Mouse (Mus musculus): Measurements from ENCODE around the gene Gria4. TPM values are rescaled to one million over a fixed set of nuclear protein-coding genes. Genes with fewer than 3 reads are reported as not detected.

The Gria4 gene
- total and polyA plus RNA-seq, 3 experiments, result under 0.01 TPM; not detected in 2

DNA sequence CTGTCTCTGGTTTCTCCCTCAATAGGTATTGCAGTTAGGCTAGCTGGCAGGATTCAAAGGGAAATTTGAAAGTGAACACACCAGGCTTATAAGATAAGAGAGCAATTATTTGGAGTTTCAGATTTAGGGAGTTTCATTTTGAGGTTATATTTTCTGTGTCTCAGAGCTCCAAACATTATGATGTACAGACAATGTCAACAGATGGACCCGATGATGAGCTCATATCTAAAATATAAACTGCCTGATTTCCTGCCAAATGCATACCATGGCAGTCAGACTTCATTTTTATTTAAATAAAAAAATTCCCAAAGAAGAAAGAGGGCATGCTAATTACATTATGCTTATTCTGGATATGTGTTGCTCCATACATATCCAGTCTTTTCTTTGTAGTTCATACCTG is 256.8 kb downstream of the Gria4 start:
- no peaks in the 10 kb centered on the region for H3K4me1 ChIP-seq (ENCODE audit: insufficient read depth, low read depth, low read length)
- H3K9me3 ChIP-seq (replicated peaks), result no peaks in the 10 kb centered on the region
- no peak overlapping the region for H3K4me3 ChIP-seq (ENCODE audit: low read depth, low read length)
- TF ChIP-seq TAL1 (conservative IDR thresholded peaks at IDR 0.05; ENCODE audit: low read depth, low read length), result no peak
- TF ChIP-seq GATA1 (IDR thresholded peaks at IDR 0.05; ENCODE audit: borderline replicate concordance, low read length), result no peak
- no peak for TF ChIP-seq POLR2AphosphoS5 (IDR thresholded peaks at IDR 0.05; ENCODE audit: insufficient replicate concordance, low read depth, low read length)
- no peak for TF ChIP-seq GATA2 (IDR thresholded peaks at IDR 0.05; ENCODE audit: borderline replicate concordance, low read depth, low read length)
- TF ChIP-seq CTCF (IDR thresholded peaks at IDR 0.05; ENCODE audit: low read depth, low read length), result no peak
- ATAC-seq (ENCODE audit: extremely low read depth, insufficient number of reproducible peaks, low FRiP score, poor library complexity, severe bottlenecking), result no peak
- no peaks in the 10 kb centered on the region for H3K27me3 ChIP-seq (ENCODE audit: insufficient read depth, low read length)
- no peak for DNase-seq (ENCODE audit: low spot score)
- H3K36me3 ChIP-seq (replicated peaks), result no peaks in the 10 kb centered on the region

DNA sequence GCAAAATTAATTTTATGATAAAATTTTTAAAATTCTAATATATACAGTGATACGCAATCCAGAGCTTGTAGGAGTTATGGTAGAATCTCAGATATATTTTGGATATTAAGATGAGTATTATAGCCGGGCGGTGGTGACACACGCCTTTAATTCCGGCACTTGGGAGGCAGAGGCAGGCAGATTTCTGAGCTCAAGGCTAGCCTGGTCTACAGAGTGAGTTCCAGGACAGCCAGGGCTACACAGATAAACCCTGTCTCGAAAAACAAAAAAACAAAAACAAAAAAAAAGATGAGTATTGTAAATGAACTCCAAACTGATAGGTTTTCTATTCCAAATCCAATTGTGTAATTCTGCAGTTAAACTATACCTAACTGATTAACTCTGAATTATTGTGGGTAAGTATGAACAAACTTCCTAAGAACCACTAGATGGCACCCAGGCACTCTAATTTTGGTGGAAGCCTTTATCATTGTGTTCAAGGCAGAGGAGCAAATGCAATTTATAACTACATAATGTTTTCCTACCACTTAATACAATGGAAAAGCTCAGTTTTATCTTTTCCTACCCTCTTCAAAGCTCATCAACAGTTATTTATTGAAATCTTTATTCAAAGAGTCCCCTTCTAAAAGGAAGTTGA is 259.4 kb downstream of the Gria4 start:
- H3K27me3 ChIP-seq (ENCODE audit: insufficient read depth, low read length), result no peaks in the 10 kb centered on the region
- no peaks in the 10 kb centered on the region for H3K4me1 ChIP-seq (ENCODE audit: insufficient read depth, low read depth, low read length)
- TF ChIP-seq GATA2 (IDR thresholded peaks at IDR 0.05; ENCODE audit: borderline replicate concordance, low read depth, low read length) (no peak), CTCF (IDR thresholded peaks at IDR 0.05; ENCODE audit: low read depth, low read length) (no peak), POLR2AphosphoS5 (IDR thresholded peaks at IDR 0.05; ENCODE audit: insufficient replicate concordance, low read depth, low read length) (no peak), GATA1 (IDR thresholded peaks at IDR 0.05; ENCODE audit: borderline replicate concordance, low read length) (no peak), TAL1 (conservative IDR thresholded peaks at IDR 0.05; ENCODE audit: low read depth, low read length) (no peak)
- no peaks in the 10 kb centered on the region for H3K36me3 ChIP-seq (replicated peaks)
- H3K9me3 ChIP-seq (replicated peaks), result no peaks in the 10 kb centered on the region
- ATAC-seq (ENCODE audit: extremely low read depth, insufficient number of reproducible peaks, low FRiP score, poor library complexity, severe bottlenecking) (no peak), DNase-seq (ENCODE audit: low spot score) (no peak)
- H3K4me3 ChIP-seq (ENCODE audit: low read depth, low read length), result no peak overlapping the region

DNA sequence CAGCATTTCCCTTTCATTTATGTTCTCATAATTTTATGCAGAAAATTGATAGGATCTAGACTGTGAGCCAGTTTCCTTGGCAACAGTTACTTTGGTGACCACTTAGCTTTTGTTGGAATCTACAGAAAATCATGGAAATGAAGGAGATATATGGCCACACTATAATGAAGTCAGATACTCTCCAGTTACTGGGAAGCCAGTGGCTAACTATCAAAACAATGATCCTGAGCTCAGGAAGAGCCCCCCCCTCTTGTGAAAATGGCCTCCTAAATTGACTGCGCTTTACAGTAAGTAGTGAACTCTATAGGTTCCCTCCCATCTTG is 281.5 kb downstream of the Gria4 start:
- Histone ChIP-seq H3K27me3 (ENCODE audit: insufficient read depth, low read length) (no peaks in the 10 kb centered on the region), H3K9me3 (replicated peaks) (no peaks in the 10 kb centered on the region), H3K36me3 (replicated peaks) (no peaks in the 10 kb centered on the region), H3K4me3 (ENCODE audit: low read depth, low read length) (no peak overlapping the region), H3K4me1 (ENCODE audit: insufficient read depth, low read depth, low read length) (no peaks in the 10 kb centered on the region)
- DNase-seq (ENCODE audit: low spot score) (no peak), ATAC-seq (ENCODE audit: extremely low read depth, insufficient number of reproducible peaks, low FRiP score, poor library complexity, severe bottlenecking) (no peak)
- no peak for TF ChIP-seq GATA1 (IDR thresholded peaks at IDR 0.05; ENCODE audit: borderline replicate concordance, low read length)
- TF ChIP-seq CTCF (IDR thresholded peaks at IDR 0.05; ENCODE audit: low read depth, low read length), result no peak
- no peak for TF ChIP-seq TAL1 (conservative IDR thresholded peaks at IDR 0.05; ENCODE audit: low read depth, low read length)
- TF ChIP-seq POLR2AphosphoS5 (IDR thresholded peaks at IDR 0.05; ENCODE audit: insufficient replicate concordance, low read depth, low read length), result no peak
- TF ChIP-seq GATA2 (IDR thresholded peaks at IDR 0.05; ENCODE audit: borderline replicate concordance, low read depth, low read length), result no peak

DNA sequence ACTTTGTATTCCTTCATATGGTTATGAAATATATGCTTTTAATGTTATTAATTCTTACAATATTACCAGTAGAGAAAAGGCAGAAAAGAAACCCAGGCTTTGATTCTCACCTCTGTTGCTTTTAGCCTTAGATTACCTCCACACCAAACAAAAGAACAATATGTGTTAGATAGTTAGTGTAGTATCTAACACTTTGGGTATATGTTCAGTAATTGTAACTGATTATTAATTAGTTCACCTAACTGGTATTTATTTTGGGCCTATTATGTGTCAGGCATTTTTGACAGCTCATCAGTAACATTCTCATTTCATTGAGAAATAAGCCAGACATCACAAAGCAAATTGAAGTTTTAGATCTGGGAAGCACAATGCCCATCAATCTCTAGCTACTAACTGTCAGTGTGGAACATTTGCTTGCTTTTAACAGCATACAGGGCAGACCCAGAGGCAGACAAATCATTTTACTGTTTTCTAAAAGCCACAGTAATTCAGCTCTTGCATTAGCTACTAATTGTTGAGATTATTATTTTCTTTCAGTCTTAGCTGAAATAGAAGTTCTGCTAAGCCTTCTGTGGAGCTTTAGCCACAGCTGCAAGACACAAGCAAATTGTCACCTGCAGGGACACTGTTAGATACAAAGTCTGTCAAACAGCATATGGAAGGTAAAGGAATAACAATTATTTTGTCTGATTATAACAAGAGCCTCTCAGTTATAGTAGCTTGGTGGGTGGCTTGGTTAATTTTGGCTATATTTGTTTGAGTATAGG is 282.1 kb downstream of the Gria4 start:
- no peak for TF ChIP-seq POLR2AphosphoS5 (IDR thresholded peaks at IDR 0.05; ENCODE audit: insufficient replicate concordance, low read depth, low read length)
- TF ChIP-seq TAL1 (conservative IDR thresholded peaks at IDR 0.05; ENCODE audit: low read depth, low read length), result no peak
- TF ChIP-seq GATA2 (IDR thresholded peaks at IDR 0.05; ENCODE audit: borderline replicate concordance, low read depth, low read length), result no peak
- TF ChIP-seq GATA1 (IDR thresholded peaks at IDR 0.05; ENCODE audit: borderline replicate concordance, low read length), result no peak
- TF ChIP-seq CTCF (IDR thresholded peaks at IDR 0.05; ENCODE audit: low read depth, low read length), result no peak
- Histone ChIP-seq H3K27me3 (ENCODE audit: insufficient read depth, low read length) (no peaks in the 10 kb centered on the region), H3K36me3 (replicated peaks) (no peaks in the 10 kb centered on the region), H3K4me1 (ENCODE audit: insufficient read depth, low read depth, low read length) (no peaks in the 10 kb centered on the region), H3K4me3 (ENCODE audit: low read depth, low read length) (no peak overlapping the region), H3K9me3 (replicated peaks) (no peaks in the 10 kb centered on the region)
- no peak for DNase-seq (ENCODE audit: low spot score)
- ATAC-seq (ENCODE audit: extremely low read depth, insufficient number of reproducible peaks, low FRiP score, poor library complexity, severe bottlenecking), result no peak

DNA sequence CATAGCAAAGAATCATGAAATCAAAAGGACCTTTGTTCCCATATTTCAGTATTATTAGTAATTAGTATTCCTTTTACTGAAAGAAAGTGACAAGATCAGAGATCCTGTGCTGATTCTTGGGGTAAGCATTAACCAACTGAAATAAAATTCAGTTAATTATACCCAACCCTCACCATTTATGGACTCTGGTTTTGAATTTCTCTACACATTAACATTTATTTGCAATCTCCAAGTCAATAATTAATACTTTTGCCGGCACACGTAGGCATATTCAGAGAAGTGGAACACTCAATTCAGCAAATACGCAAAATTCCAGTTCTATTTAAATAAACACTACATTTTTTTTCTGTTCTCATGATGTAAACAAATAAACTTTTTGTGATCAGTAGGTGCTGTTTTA is 289.9 kb downstream of the Gria4 start:
- Histone ChIP-seq H3K4me3 (ENCODE audit: low read depth, low read length) (no peak overlapping the region), H3K27me3 (ENCODE audit: insufficient read depth, low read length) (no peaks in the 10 kb centered on the region), H3K9me3 (replicated peaks) (no peaks in the 10 kb centered on the region), H3K36me3 (replicated peaks) (no peaks in the 10 kb centered on the region), H3K4me1 (ENCODE audit: insufficient read depth, low read depth, low read length) (no peaks in the 10 kb centered on the region)
- TF ChIP-seq CTCF (IDR thresholded peaks at IDR 0.05; ENCODE audit: low read depth, low read length), result no peak
- no peak for TF ChIP-seq GATA2 (IDR thresholded peaks at IDR 0.05; ENCODE audit: borderline replicate concordance, low read depth, low read length)
- no peak for TF ChIP-seq TAL1 (conservative IDR thresholded peaks at IDR 0.05; ENCODE audit: low read depth, low read length)
- no peak for TF ChIP-seq POLR2AphosphoS5 (IDR thresholded peaks at IDR 0.05; ENCODE audit: insufficient replicate concordance, low read depth, low read length)
- no peak for TF ChIP-seq GATA1 (IDR thresholded peaks at IDR 0.05; ENCODE audit: borderline replicate concordance, low read length)
- DNase-seq (ENCODE audit: low spot score), result no peak
- no peak for ATAC-seq (ENCODE audit: extremely low read depth, insufficient number of reproducible peaks, low FRiP score, poor library complexity, severe bottlenecking)

DNA sequence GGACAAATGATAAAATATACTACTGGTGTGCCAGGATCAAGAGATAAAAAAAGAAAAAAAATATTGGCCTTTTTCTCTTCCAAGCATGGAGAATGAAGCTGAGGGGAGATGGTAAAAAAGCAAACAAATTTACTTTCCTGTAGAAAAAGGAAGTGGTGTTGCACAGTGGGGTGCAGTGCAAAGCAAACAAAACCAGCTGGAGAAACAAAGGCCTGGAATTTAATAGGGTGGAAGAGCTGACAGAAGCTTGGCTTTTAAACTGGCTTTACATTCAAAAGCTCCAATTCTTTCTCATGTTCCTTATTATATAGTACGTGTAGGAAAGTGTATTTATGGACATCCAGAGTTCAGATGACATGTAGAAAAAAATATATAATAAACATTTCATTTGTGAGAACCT is 290.9 kb downstream of the Gria4 start:
- H3K9me3 ChIP-seq (replicated peaks), result no peaks in the 10 kb centered on the region
- H3K36me3 ChIP-seq (replicated peaks), result no peaks in the 10 kb centered on the region
- TF ChIP-seq GATA2 (IDR thresholded peaks at IDR 0.05; ENCODE audit: borderline replicate concordance, low read depth, low read length), result no peak
- TF ChIP-seq TAL1 (conservative IDR thresholded peaks at IDR 0.05; ENCODE audit: low read depth, low read length), result no peak
- TF ChIP-seq CTCF (IDR thresholded peaks at IDR 0.05; ENCODE audit: low read depth, low read length), result no peak
- no peak for TF ChIP-seq GATA1 (IDR thresholded peaks at IDR 0.05; ENCODE audit: borderline replicate concordance, low read length)
- TF ChIP-seq POLR2AphosphoS5 (IDR thresholded peaks at IDR 0.05; ENCODE audit: insufficient replicate concordance, low read depth, low read length), result no peak
- no peak overlapping the region for H3K4me3 ChIP-seq (ENCODE audit: low read depth, low read length)
- ATAC-seq (ENCODE audit: extremely low read depth, insufficient number of reproducible peaks, low FRiP score, poor library complexity, severe bottlenecking), result no peak
- no peaks in the 10 kb centered on the region for H3K4me1 ChIP-seq (ENCODE audit: insufficient read depth, low read depth, low read length)
- no peak for DNase-seq (ENCODE audit: low spot score)
- no peaks in the 10 kb centered on the region for H3K27me3 ChIP-seq (ENCODE audit: insufficient read depth, low read length)

Measured in G1E (cell line).